Mouse (Mus musculus): ENCODE data around the gene Epor. TPM values are rescaled to one million over a fixed set of nuclear protein-coding genes. Genes with fewer than 3 reads are reported as not detected.

Epor gene
- total and polyA plus RNA-seq, 3 experiments = 192 to 440 TPM; not detected in 1

DNA sequence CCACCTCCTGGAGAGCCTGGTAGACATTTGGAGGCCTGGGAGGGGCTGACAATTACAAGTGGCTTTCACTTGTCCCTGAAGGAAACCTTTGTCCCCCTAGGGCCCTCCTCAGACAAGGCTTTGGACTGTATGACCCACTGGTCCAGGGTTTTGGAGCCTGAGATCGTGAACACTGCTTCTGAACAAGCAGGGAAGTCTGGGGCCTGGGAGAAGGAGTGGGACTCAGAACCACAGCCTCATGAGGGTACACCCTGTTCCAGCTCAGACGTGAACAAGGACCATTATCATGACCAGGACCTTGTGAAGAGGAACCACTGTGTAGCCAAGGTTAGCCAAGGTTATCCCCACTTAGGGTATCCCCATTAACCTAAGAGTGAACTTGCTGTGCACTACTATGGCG, 34.1 kb downstream of the Epor start:
- H3K4me3 ChIP-seq (ENCODE audit: control insufficient read depth in 1 of 2, insufficient read depth in 1 of 2, low read depth in 2 of 2, low read length in 2 of 2) = no peak overlapping the region
- no peak overlapping the region for H3K27ac ChIP-seq (ENCODE audit: control insufficient read depth, low read depth, low read length)
- peaks cover 8% of the 10 kb centered on the region for H3K79me2 ChIP-seq (ENCODE audit: control insufficient read depth, insufficient read depth, low read length, poor library complexity)
- TF ChIP-seq ETS1 (IDR thresholded peaks at IDR 0.05; ENCODE audit: low read depth, low read length) (no peak), POLR2AphosphoS5 (IDR thresholded peaks at IDR 0.05; ENCODE audit: borderline replicate concordance, low read depth, low read length) (no peak), USF2 (IDR thresholded peaks at IDR 0.05; ENCODE audit: borderline replicate concordance in 1 of 2, insufficient read depth in 1 of 2, low read depth in 1 of 2, low read length in 2 of 2) (no peak), MYB (IDR thresholded peaks at IDR 0.05; ENCODE audit: low read depth, low read length) (no peak), CHD2 (IDR thresholded peaks at IDR 0.05; ENCODE audit: low read length) (no peak), BHLHE40 (IDR thresholded peaks at IDR 0.05; ENCODE audit: borderline replicate concordance, low read depth, low read length) (no peak), RAD21 (IDR thresholded peaks at IDR 0.05; ENCODE audit: low read depth, low read length) (no peak), MYC (IDR thresholded peaks at IDR 0.05; ENCODE audit: low read depth, low read length) (no peak), CTCF (IDR thresholded peaks at IDR 0.05 in 2 of 3, conservative IDR thresholded peaks at IDR 0.05 in 1 of 3; ENCODE audit: control insufficient read depth in 1 of 3, insufficient read depth in 1 of 3, low read depth in 2 of 3, low read length in 3 of 3, poor library complexity in 1 of 3, severe bottlenecking in 1 of 3) (no peak), ZMIZ1 (IDR thresholded peaks at IDR 0.05; ENCODE audit: low read depth, low read length) (no peak)
- H3K36me3 ChIP-seq (ENCODE audit: control insufficient read depth in 1 of 2, insufficient read depth in 2 of 2, low read length in 2 of 2) = peaks cover 2 to 32% of the 10 kb centered on the region in 2 experiments
- H3K9ac ChIP-seq (ENCODE audit: control insufficient read depth, low read depth, low read length, poor library complexity, severe bottlenecking) = no peak overlapping the region
- H3K9me3 ChIP-seq (replicated peaks; ENCODE audit: insufficient read depth, low read length) = no peaks in the 10 kb centered on the region
- DNase-seq (ENCODE audit: low read depth, low spot score) = no peak
- H3K4me1 ChIP-seq (ENCODE audit: control insufficient read depth in 1 of 2, insufficient read depth in 2 of 2, low read length in 2 of 2) = peaks cover 16 to 37% of the 10 kb centered on the region in 2 experiments
- no peaks in the 10 kb centered on the region for H3K27me3 ChIP-seq (ENCODE audit: control insufficient read depth in 1 of 2, insufficient read depth in 2 of 2, low read length in 2 of 2)

DNA sequence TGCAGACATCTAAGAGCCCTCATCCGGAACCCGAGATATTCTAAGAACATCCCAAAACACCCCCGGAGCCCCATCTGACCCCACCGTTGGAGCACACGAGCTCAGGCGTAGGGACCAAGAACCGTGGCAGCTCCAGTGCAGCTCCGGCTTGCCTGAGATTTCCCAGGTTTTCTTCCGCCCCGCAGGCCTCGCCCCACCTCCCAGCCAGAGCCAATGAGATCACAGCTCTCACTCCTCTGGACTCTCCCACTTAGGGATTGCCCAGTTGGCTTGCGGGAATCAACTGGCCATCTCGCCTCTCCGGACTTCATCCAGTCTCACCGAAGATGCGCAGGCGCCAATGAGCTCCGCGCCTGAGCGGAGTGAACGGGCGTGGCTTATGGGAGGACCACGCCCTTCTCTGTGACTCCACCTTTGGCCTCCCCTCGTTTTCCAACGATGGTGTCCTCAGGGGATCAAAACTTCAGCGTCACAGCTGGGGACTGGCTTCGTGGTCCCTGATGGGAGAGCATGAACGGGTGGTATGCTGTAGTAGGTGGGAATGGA, 36.0 kb downstream of the Epor start, which contains the start of the genes Ccdc159 and Tmem205:
Gene Ccdc159 (plus strand): TSS at position 264 of the 546 bp plus-strand sequence.
Gene Tmem205 (minus strand): TSS at position 349 of the 546 bp plus-strand sequence.
- Histone ChIP-seq H3K9me3 (replicated peaks; ENCODE audit: insufficient read depth, low read length) (no peaks in the 10 kb centered on the region), H3K27me3 (ENCODE audit: control insufficient read depth in 1 of 2, insufficient read depth in 2 of 2, low read length in 2 of 2) (no peaks in the 10 kb centered on the region), H3K4me1 (ENCODE audit: control insufficient read depth in 1 of 2, insufficient read depth in 2 of 2, low read length in 2 of 2) (peaks cover 24 to 44% of the 10 kb centered on the region in 2 experiments), H3K9ac (ENCODE audit: control insufficient read depth, low read depth, low read length, poor library complexity, severe bottlenecking) (peak within 1 kb of the TSS; percentile 64), H3K4me3 (ENCODE audit: control insufficient read depth in 1 of 2, insufficient read depth in 1 of 2, low read depth in 2 of 2, low read length in 2 of 2) (peak within 1 kb of the TSS; percentile 50 to 82), H3K79me2 (ENCODE audit: control insufficient read depth, insufficient read depth, low read length, poor library complexity) (peaks cover 8% of the 10 kb centered on the region), H3K27ac (ENCODE audit: control insufficient read depth, low read depth, low read length) (peak within 1 kb of the TSS; percentile 36), H3K36me3 (ENCODE audit: control insufficient read depth in 1 of 2, insufficient read depth in 2 of 2, low read length in 2 of 2) (peaks cover 2 to 38% of the 10 kb centered on the region in 2 experiments)
- DNase-seq (ENCODE audit: low read depth, low spot score) = peak; percentile 100
- TF ChIP-seq UBTF (IDR thresholded peaks at IDR 0.05; ENCODE audit: borderline replicate concordance, insufficient read depth, low read depth, low read length) = 0 out of 2 replicates have a peak, but pooled peaks have one; percentile 61
- TF ChIP-seq RCOR1 (IDR thresholded peaks at IDR 0.05; ENCODE audit: low read depth, low read length) = no peak; the same call in 1 of the 2 replicates
- TF ChIP-seq NRF1 (IDR thresholded peaks at IDR 0.05; ENCODE audit: insufficient read depth, low read depth, low read length, poor library complexity, severe bottlenecking) = peak; percentile 98
- TF ChIP-seq USF1 (IDR thresholded peaks at IDR 0.05; ENCODE audit: low read depth, low read length) = peak; percentile 33; the same call in 1 of the 2 replicates
- TF ChIP-seq CHD2 (IDR thresholded peaks at IDR 0.05; ENCODE audit: low read length) = no peak; the same call in 1 of the 2 replicates
- peak; percentile 95 for TF ChIP-seq MAZ (IDR thresholded peaks at IDR 0.05; ENCODE audit: low read depth, low read length)
- TF ChIP-seq MEF2A (IDR thresholded peaks at IDR 0.05; ENCODE audit: extremely low read depth, insufficient replicate concordance, low read depth, low read length, poor library complexity, severe bottlenecking) = peak; percentile 32; the same call in 1 of the 2 replicates
- TF ChIP-seq POLR2AphosphoS2 (IDR thresholded peaks at IDR 0.05; ENCODE audit: low read length) = peak; percentile 92
- TF ChIP-seq NELFE (IDR thresholded peaks at IDR 0.05; ENCODE audit: low read depth, low read length) = peak; percentile 97
- TF ChIP-seq TBP (IDR thresholded peaks at IDR 0.05; ENCODE audit: low read depth, low read length) = peak; percentile 81
- peak; percentile 27; the same call in 1 of the 2 replicates for TF ChIP-seq SMC3 (IDR thresholded peaks at IDR 0.05; ENCODE audit: low read depth, low read length)
- peak; percentile 87 for TF ChIP-seq MYC (IDR thresholded peaks at IDR 0.05; ENCODE audit: low read depth, low read length)
- peak in 1 of 2 experiments; percentile 38; a peak in 3 of 4 replicates for TF ChIP-seq EP300 (IDR thresholded peaks at IDR 0.05; ENCODE audit: low read depth in 1 of 2, low read length in 2 of 2)
- TF ChIP-seq ETS1 (IDR thresholded peaks at IDR 0.05; ENCODE audit: low read depth, low read length) = peak; percentile 63; the same call in 1 of the 2 replicates
- peak; percentile 60; the same call in 1 of the 2 replicates for TF ChIP-seq MAX (IDR thresholded peaks at IDR 0.05; ENCODE audit: low read length)
- TF ChIP-seq BHLHE40 (IDR thresholded peaks at IDR 0.05; ENCODE audit: borderline replicate concordance, low read depth, low read length) = no peak
- TF ChIP-seq TCF12 (IDR thresholded peaks at IDR 0.05; ENCODE audit: low read depth, low read length) = no peak; the same call in 1 of the 2 replicates
- peak; percentile 81; the same call in 1 of the 2 replicates for TF ChIP-seq ELF1 (IDR thresholded peaks at IDR 0.05; ENCODE audit: low read depth, low read length)
- peak; percentile 90 for TF ChIP-seq ZMIZ1 (IDR thresholded peaks at IDR 0.05; ENCODE audit: low read depth, low read length)
- peak; percentile 97 for TF ChIP-seq SIN3A (IDR thresholded peaks at IDR 0.05; ENCODE audit: low read length)
- TF ChIP-seq MXI1 (IDR thresholded peaks at IDR 0.05; ENCODE audit: low read depth, low read length) = peak; percentile 91
- peak; percentile 75; the same call in 1 of the 2 replicates for TF ChIP-seq E2F4 (IDR thresholded peaks at IDR 0.05; ENCODE audit: borderline replicate concordance, low read depth, low read length)
- peak; percentile 88 for TF ChIP-seq HCFC1 (IDR thresholded peaks at IDR 0.05; ENCODE audit: low read depth, low read length)
- no peak for TF ChIP-seq POLR2AphosphoS5 (IDR thresholded peaks at IDR 0.05; ENCODE audit: borderline replicate concordance, low read depth, low read length)
